Mouse (Mus musculus): ENCODE data around the gene Ocm.

Ocm gene

GRCm38 (mm10) chr5:144002461-144003192 lies 23.8 kb downstream of the Ocm start:
- no peak for DNase-seq (ENCODE audit: low read depth)

DNA sequence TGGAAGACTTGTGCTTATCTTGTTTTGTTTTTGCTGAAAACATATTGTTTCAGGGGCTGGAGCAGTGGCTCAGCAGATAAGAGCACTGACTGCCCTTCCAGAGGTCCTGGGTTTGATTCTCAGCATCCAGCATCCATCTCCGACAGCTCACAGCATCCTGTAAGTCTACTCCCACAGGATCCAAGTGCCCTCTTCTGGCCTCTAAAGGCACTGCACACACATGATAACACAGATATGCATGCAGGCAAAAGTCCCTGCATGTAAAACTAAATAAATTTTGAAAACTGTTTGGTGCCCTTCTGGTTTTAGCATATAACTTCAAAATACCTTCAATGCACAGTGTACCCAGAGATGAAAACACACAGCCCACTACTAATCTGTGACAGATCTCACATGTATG lies 27.1 kb downstream of the Ocm start:
- no peak for DNase-seq (ENCODE audit: low read depth)

GRCm38 (mm10) chr5:143994632-143995365 lies 31.7 kb downstream of the Ocm start:
- DNase-seq (ENCODE audit: low read depth) = no peak

GRCm38 (mm10) chr5:143993849-143994248 lies 32.6 kb downstream of the Ocm start:
- DNase-seq (ENCODE audit: low read depth) = no peak

DNA sequence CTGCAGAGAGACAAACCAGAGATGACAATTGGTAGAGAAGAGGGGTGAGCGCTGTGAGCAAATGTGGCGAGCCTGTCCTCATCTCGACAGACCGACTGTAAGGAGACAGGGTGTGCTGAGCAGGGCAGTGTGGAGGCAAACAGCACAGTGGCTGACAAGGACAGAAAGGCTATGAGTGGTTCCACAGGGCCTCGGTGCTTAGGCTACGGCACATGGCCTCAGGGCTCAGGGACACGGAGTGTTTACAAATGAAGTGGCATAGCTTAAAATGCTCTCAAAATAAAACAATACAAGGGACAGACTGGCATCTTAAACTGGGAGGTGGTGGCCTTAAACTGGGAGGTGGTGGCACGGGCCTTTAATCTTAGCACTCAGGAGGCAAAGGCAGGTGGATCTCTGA lies 33.2 kb downstream of the Ocm start:
- DNase-seq (ENCODE audit: low read depth) = no peak

- DNase-seq (ENCODE audit: low read depth) = no peak
Observed at GRCm38 (mm10) chr5:143992661-143993060, 33.8 kb downstream of the Ocm start.

DNA sequence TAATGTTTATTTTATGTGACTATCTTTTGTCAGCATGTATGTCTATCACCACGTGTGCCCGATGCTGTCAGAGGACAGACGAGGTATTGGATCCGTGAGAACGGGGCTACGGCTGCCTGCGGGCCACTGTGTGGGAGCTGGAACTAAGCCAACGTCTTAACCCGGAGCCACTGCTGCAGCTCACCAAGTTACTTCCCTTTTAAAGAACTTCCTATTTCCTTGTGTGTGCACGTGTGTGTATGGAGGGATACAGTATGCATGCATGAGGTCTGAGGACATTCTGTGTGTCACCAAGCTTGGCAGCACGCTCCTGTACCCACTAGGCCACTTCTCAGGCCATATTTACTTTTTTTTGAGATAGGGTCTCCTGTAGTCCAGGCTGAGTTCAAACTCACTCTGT lies 36.4 kb downstream of the Ocm start:
- no peak for DNase-seq (ENCODE audit: low read depth)

DNA sequence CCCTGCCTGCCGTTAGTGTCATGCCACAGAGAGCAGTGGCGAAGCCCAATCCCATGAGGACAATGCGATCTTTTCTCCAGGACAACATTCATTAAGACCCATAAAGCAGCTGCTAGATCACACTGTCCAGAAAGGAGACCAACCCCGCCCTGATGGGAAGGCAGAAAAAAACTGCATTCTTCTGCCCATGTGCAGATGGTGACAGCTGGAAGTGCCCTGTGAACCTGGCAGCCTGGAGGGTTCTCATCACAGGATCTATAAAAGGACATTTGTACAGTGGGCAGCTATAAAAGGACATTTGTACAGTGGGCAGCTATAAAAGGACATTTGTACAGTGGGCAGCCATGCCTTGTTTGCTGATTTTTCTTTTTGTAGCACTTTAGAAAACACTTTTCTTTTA lies 37.4 kb downstream of the Ocm start:
- no peak for DNase-seq (ENCODE audit: low read depth)

GRCm38 (mm10) chr5:143987596-143987995 lies 38.9 kb downstream of the Ocm start:
- DNase-seq (ENCODE audit: low read depth) = no peak

DNA sequence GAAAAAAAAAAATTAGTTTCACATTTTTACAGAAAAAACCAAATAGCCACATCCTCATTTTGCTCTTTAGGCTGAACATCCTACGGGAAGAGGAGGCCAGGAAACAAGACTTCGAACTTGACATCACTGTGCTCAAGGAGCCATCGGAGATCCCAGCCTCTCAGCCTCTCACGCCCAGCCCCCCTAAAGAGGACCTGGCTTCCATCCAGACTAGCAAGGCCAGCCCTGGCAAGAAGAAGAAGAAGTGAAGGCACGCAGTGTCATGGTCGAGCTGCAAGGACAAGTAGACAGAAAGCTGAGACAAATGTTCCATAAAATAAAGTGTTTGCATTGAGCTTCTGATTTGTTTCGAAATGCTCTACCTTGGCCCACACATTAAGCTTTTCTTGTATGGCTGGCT lies 41.1 kb downstream of the Ocm start:
- no peak for DNase-seq (ENCODE audit: low read depth)

DNA sequence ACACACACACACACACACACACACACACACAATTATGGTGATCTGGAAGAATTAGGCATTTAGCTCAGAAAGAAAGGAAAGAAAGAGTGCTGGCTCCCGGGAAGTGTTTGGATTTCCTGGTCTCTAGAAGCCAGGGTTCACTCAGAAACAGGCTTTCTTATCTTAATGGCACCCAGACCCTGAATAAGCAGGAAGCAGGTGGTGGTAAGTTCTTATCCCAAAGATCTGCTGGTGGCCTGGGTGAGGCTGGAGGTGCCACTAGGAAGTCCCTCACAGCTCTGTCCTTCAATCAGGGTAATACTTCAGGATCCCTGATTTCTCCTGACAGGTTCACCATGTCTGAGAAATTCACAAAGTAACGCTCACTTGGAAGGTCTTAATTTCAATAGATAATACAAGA lies 44.1 kb downstream of the Ocm start:
- DNase-seq (ENCODE audit: low read depth) = no peak

DNA sequence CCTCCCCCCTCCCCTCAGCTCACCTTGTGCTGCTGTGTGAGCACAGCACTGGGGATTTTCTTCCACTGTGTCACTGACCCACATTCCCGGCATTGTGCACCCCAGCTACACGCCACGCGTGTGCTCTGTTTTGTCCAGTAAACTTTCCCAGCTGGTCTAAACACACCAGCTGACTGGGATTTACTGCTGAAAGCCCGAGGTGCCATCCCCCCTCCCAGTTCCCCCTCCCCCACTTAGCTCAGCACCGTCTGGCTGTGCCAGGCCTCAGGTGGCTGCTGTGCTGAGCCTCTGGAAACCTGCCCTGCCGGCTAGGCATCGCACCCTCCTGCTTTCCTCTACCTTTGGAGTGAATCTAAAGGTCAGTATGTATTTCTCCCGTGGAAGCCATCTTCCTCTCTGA lies 45.6 kb downstream of the Ocm start:
- DNase-seq (ENCODE audit: low read depth) = no peak

GRCm38 (mm10) chr5:143976726-143977431 lies 49.6 kb downstream of the Ocm start:
- no peak for DNase-seq (ENCODE audit: low read depth)

DNA sequence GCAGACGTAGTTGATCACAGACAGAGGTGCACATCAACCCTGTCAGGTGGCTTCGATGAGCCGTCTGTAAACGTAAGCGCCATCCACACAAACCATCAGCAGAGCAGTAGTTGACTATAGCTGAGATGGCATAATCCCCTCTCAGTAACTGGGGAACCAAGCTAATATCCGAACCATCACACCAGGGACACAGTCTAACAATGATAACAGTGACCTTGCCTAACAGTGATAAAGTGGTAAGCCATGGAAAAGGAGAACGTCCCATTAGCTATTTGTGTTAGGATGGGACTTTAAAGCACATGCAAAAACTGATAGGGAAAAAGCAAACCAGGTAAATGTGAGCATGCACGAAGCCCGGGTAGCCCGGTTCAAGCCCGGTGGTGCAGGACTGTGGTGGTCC lies 50.2 kb downstream of the Ocm start:
- DNase-seq (ENCODE audit: low read depth) = no peak

DNA sequence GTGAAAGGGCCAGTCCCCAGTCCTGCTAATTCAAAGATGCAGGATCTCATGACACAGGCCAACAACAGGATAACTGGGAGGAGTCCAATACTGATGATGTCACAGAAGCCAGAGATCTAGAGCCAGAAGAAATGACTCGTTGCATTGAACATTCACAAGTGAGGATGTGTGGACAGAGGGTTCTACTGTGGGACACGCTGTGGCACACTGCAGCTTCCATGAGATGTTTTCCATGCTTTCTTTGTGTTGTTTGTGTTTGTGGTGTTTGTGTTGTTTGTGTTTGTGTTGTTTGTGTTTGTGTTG lies 50.9 kb downstream of the Ocm start:
- no peak for DNase-seq (ENCODE audit: low read depth)

- DNase-seq (ENCODE audit: low read depth) = peak; percentile 45
Observed at GRCm38 (mm10) chr5:143974931-143975630, 51.4 kb downstream of the Ocm start.

GRCm38 (mm10) chr5:143972628-143973027 lies 53.8 kb downstream of the Ocm start:
- DNase-seq (ENCODE audit: low read depth) = no peak

All from c-Kit-positive CD71-negative TER-119-negative erythroid progenitor cells, embryonic 14.5 days (primary cell).